Mouse (Mus musculus) kidney, embryonic 14.5 days (tissue): ENCODE data around the gene Rnf39. TPM values are rescaled to one million over a fixed set of nuclear protein-coding genes. Genes with fewer than 3 reads are reported as not detected.

Experiments used
- ATAC-seq: fragments of 200-750 bp; cut with Nextera tagmentation; 2 replicates; pipeline ENCODE4 v1.8.0; 2017; ENCODE audit warnings: moderate number of reproducible peaks, mild to moderate bottlenecking, moderate TSS enrichment, moderate library complexity; ENCODE audit not compliant: low FRiP score, low TSS enrichment
- H3K27ac ChIP-seq: fragments of 300-500 bp; sonication (generic); 2 replicates; pipeline ENCODE4 v1.5.1; 2014; ENCODE audit warnings: low read depth, mild to moderate bottlenecking, low read length, moderate library complexity, mixed read lengths
- H3K27me3 ChIP-seq: fragments of 300-500 bp; sonication (generic); 2 replicates; pipeline ENCODE4 v1.6.1; 2014; ENCODE audit warnings: mild to moderate bottlenecking, low read length; ENCODE audit not compliant: control insufficient read depth, insufficient read depth
- H3K36me3 ChIP-seq: fragments of 300-500 bp; sonication (generic); 2 replicates; pipeline ENCODE4 v1.6.1; 2014; ENCODE audit warnings: low read length, mixed read lengths; ENCODE audit not compliant: control insufficient read depth, insufficient read depth
- H3K4me1 ChIP-seq: fragments of 300-500 bp; sonication (generic); 2 replicates; pipeline ENCODE4 v1.6.1; 2014; ENCODE audit warnings: low read length, mixed read lengths; ENCODE audit not compliant: control insufficient read depth, insufficient read depth
- H3K4me2 ChIP-seq: fragments of 300-500 bp; sonication (generic); replicated peaks from 2 replicates; pipeline ENCODE4 v1.6.1; 2014; ENCODE audit warnings: low read depth, mild to moderate bottlenecking, low read length
- H3K4me3 ChIP-seq: fragments of 300-500 bp; sonication (generic); 2 replicates; pipeline ENCODE4 v1.5.1; 2014; ENCODE audit warnings: mild to moderate bottlenecking, low read length
- H3K9ac ChIP-seq: fragments of 300-500 bp; sonication (generic); 2 replicates; pipeline ENCODE4 v1.6.1; 2014; ENCODE audit warnings: low read depth, mild to moderate bottlenecking, low read length, moderate library complexity
- H3K9me3 ChIP-seq: fragments of 300-500 bp; sonication (generic); 2 replicates; pipeline ENCODE4 v1.6.1; 2016; ENCODE audit warnings: low read length; ENCODE audit not compliant: control insufficient read depth
- WGBS: fragments of 180-500 bp; shearing (Covaris S2); extraction: QIAGEN DNeasy Blood & Tissue Kit; methylation state at CpG from one replicate; pipeline ENCODE4 v1.1.7; 2014; 5-methylcytosine and 5-hydroxymethylcytosine counted together
- polyA plus RNA-seq: library from polyadenylated mRNA; unstranded; fragments of >200 nt; fragmentation: Nextera tagmentation; extraction: Ambion mirVana; gene quantifications from 2 replicates; pipeline ENCODE4 v1.2.1, GENCODE M21; 2014

Gene Rnf39
- polyA plus RNA-seq, 1 experiment from 2014 or later, result 0.22 TPM

GRCm38 (mm10) chr17:36997033-36997735, 54.5 kb downstream of the Rnf39 start:
- no peak overlapping the region for H3K27ac ChIP-seq
- no peak overlapping the region for H3K4me3 ChIP-seq
- H3K9ac ChIP-seq, result no peak overlapping the region
- H3K27me3 ChIP-seq, result no peaks in the 10 kb centered on the region
- ATAC-seq, result peak; percentile 77
- H3K4me2 ChIP-seq, result no peak overlapping the region
- no peaks in the 10 kb centered on the region for H3K36me3 ChIP-seq
- H3K9me3 ChIP-seq, result no peaks in the 10 kb centered on the region
- H3K4me1 ChIP-seq, result peaks cover 4% of the 10 kb centered on the region; the same call in 1 of the 2 replicates
- 24% methylated on average over 7 of the region's 7 CpGs for WGBS

Other genes starting within 250 kb of the Rnf39 start
- not detected in 2 replicates for gene H2-M10.5, start 170.0 kb upstream of the Rnf39 start, polyA plus RNA-seq
- gene H2-M10.6, start 130.7 kb upstream of the Rnf39 start, polyA plus RNA-seq, result not detected in 2 replicates
- 23.7 and 32.3 TPM in 2 replicates for gene Trim26, start 105.8 kb upstream of the Rnf39 start, polyA plus RNA-seq
- gene Trim15, start 75.7 kb upstream of the Rnf39 start, polyA plus RNA-seq, result 0.10 and 0.23 TPM in 2 replicates
- gene Trim10, start 73.3 kb upstream of the Rnf39 start, polyA plus RNA-seq, result 1.3 and 2.9 TPM in 2 replicates
- not detected in 2 replicates for gene Trim40, start 52.8 kb upstream of the Rnf39 start, polyA plus RNA-seq
- gene Trim31, start 44.8 kb upstream of the Rnf39 start, polyA plus RNA-seq, result not detected in 2 replicates
- gene Ppp1r11, start 8.8 kb downstream of the Rnf39 start, polyA plus RNA-seq, result 125 and 163 TPM in 2 replicates
- gene Znrd1, start 15.6 kb downstream of the Rnf39 start, polyA plus RNA-seq, result 97.6 and 130 TPM in 2 replicates
- 6.6 and 10.3 TPM in 2 replicates for gene Znrd1as, start 15.7 kb downstream of the Rnf39 start, polyA plus RNA-seq
- gene 2410137M14Rik, start 38.3 kb downstream of the Rnf39 start, polyA plus RNA-seq, result not detected in 2 replicates
- gene H2-M5, start 46.6 kb downstream of the Rnf39 start, polyA plus RNA-seq, result 0.16 and 0.39 TPM in 2 replicates
- 44.6 and 67.5 TPM in 2 replicates for gene Zfp57, start 58.2 kb downstream of the Rnf39 start, polyA plus RNA-seq
- 0.12 and 0.14 TPM in 2 replicates for gene Mog, start 80.5 kb downstream of the Rnf39 start, polyA plus RNA-seq
- 8.1 and 11.6 TPM in 2 replicates for gene Gabbr1, start 103.0 kb downstream of the Rnf39 start, polyA plus RNA-seq
- gene Olfr90, start 145.6 kb downstream of the Rnf39 start, polyA plus RNA-seq, result not detected in 2 replicates
- gene Olfr91, start 155.4 kb downstream of the Rnf39 start, polyA plus RNA-seq, result not detected in 2 replicates
- not detected in 2 replicates for gene Olfr92, start 177.2 kb downstream of the Rnf39 start, polyA plus RNA-seq
- gene Olfr93, start 218.6 kb downstream of the Rnf39 start, polyA plus RNA-seq, result not detected in 2 replicates